Mouse (Mus musculus): ENCODE data around the gene Efhd1.

The Efhd1 gene

GRCm38 (mm10) chr1:87264134-87265006 lies at the start of gene Efhd1:
Gene Efhd1 (plus strand): TSS chr1:87264363.
- DNase-seq = peak; percentile 75 to 82

- no peak for DNase-seq
Observed at GRCm38 (mm10) chr1:87214748-87215147, 49.4 kb upstream of the Efhd1 start.

- peak; percentile 15 to 54 for DNase-seq
Observed at GRCm38 (mm10) chr1:87217938-87218337, 46.2 kb upstream of the Efhd1 start.

- DNase-seq = no peak
Observed at GRCm38 (mm10) chr1:87225739-87226138, 38.4 kb upstream of the Efhd1 start.

- no peak for DNase-seq
Observed at GRCm38 (mm10) chr1:87226409-87227159, 37.6 kb upstream of the Efhd1 start.

- DNase-seq = no peak
Observed at GRCm38 (mm10) chr1:87227160-87227550, 37.0 kb upstream of the Efhd1 start.

GRCm38 (mm10) chr1:87230606-87231005 lies 33.6 kb upstream of the Efhd1 start:
- DNase-seq = peak in 1 of 2 experiments; percentile 25

- DNase-seq = no peak
Observed at GRCm38 (mm10) chr1:87232197-87232596, 32.0 kb upstream of the Efhd1 start.

GRCm38 (mm10) chr1:87239056-87239455 lies 25.1 kb upstream of the Efhd1 start:
- DNase-seq = no peak

GRCm38 (mm10) chr1:87243021-87243420 lies 21.1 kb upstream of the Efhd1 start:
- DNase-seq = no peak

GRCm38 (mm10) chr1:87245430-87245829 lies 18.7 kb upstream of the Efhd1 start:
- DNase-seq = no peak

GRCm38 (mm10) chr1:87245929-87246815 lies 18.0 kb upstream of the Efhd1 start:
- peak; percentile 83 to 85 for DNase-seq

GRCm38 (mm10) chr1:87252040-87252609 lies 12.0 kb upstream of the Efhd1 start:
- DNase-seq = no peak

- DNase-seq = no peak
Observed at GRCm38 (mm10) chr1:87255173-87255572, 9.0 kb upstream of the Efhd1 start.

GRCm38 (mm10) chr1:87257691-87258090 lies 6.5 kb upstream of the Efhd1 start:
- DNase-seq = no peak

- DNase-seq = peak; percentile 62 to 83
Observed at GRCm38 (mm10) chr1:87258484-87258883, 5.7 kb upstream of the Efhd1 start.

- no peak for DNase-seq
Observed at GRCm38 (mm10) chr1:87259316-87259715, 4.8 kb upstream of the Efhd1 start.

GRCm38 (mm10) chr1:87263257-87263656 lies 906 bp upstream of the Efhd1 start:
- no peak for DNase-seq

GRCm38 (mm10) chr1:87263796-87264133 lies 398 bp upstream of the Efhd1 start:
- DNase-seq = no peak

- peak; percentile 41 to 66 for DNase-seq
Observed at GRCm38 (mm10) chr1:87265200-87265599, 1.0 kb downstream of the Efhd1 start.

- peak in 1 of 2 experiments; percentile 60 for DNase-seq
Observed at GRCm38 (mm10) chr1:87266296-87267090, 2.3 kb downstream of the Efhd1 start.

- no peak for DNase-seq
Observed at GRCm38 (mm10) chr1:87270204-87270603, 6.0 kb downstream of the Efhd1 start.
